Mouse (Mus musculus) kidney, embryonic 14.5 days (tissue): ENCODE measurements around the gene Gm10358. TPM values are rescaled to one million over a fixed set of nuclear protein-coding genes. Genes with fewer than 3 reads are reported as not detected.
"Not testable (repeated sequence)": the region's sequence is repeated elsewhere in the genome, so short reads cannot be mapped to it uniquely, and the experiment has no call there.

Source experiments
- ATAC-seq: fragments of 200-750 bp; cut with Nextera tagmentation; 2 replicates; pipeline ENCODE4 v1.8.0; 2017; ENCODE audit warnings: moderate number of reproducible peaks, mild to moderate bottlenecking, moderate TSS enrichment, moderate library complexity; ENCODE audit not compliant: low FRiP score, low TSS enrichment
- H3K27ac ChIP-seq: fragments of 300-500 bp; sonication (generic); 2 replicates; pipeline ENCODE4 v1.5.1; 2014; ENCODE audit warnings: low read depth, mild to moderate bottlenecking, low read length, moderate library complexity, mixed read lengths
- H3K27me3 ChIP-seq: fragments of 300-500 bp; sonication (generic); 2 replicates; pipeline ENCODE4 v1.6.1; 2014; ENCODE audit warnings: mild to moderate bottlenecking, low read length; ENCODE audit not compliant: control insufficient read depth, insufficient read depth
- H3K36me3 ChIP-seq: fragments of 300-500 bp; sonication (generic); 2 replicates; pipeline ENCODE4 v1.6.1; 2014; ENCODE audit warnings: low read length, mixed read lengths; ENCODE audit not compliant: control insufficient read depth, insufficient read depth
- H3K4me1 ChIP-seq: fragments of 300-500 bp; sonication (generic); 2 replicates; pipeline ENCODE4 v1.6.1; 2014; ENCODE audit warnings: low read length, mixed read lengths; ENCODE audit not compliant: control insufficient read depth, insufficient read depth
- H3K4me2 ChIP-seq: fragments of 300-500 bp; sonication (generic); replicated peaks from 2 replicates; pipeline ENCODE4 v1.6.1; 2014; ENCODE audit warnings: low read depth, mild to moderate bottlenecking, low read length
- H3K4me3 ChIP-seq: fragments of 300-500 bp; sonication (generic); 2 replicates; pipeline ENCODE4 v1.5.1; 2014; ENCODE audit warnings: mild to moderate bottlenecking, low read length
- H3K9ac ChIP-seq: fragments of 300-500 bp; sonication (generic); 2 replicates; pipeline ENCODE4 v1.6.1; 2014; ENCODE audit warnings: low read depth, mild to moderate bottlenecking, low read length, moderate library complexity
- H3K9me3 ChIP-seq: fragments of 300-500 bp; sonication (generic); 2 replicates; pipeline ENCODE4 v1.6.1; 2016; ENCODE audit warnings: low read length; ENCODE audit not compliant: control insufficient read depth
- WGBS: fragments of 180-500 bp; shearing (Covaris S2); extraction: QIAGEN DNeasy Blood & Tissue Kit; methylation state at CpG from one replicate; pipeline ENCODE4 v1.1.7; 2014; 5-methylcytosine and 5-hydroxymethylcytosine counted together
- polyA plus RNA-seq: library from polyadenylated mRNA; unstranded; fragments of >200 nt; fragmentation: Nextera tagmentation; extraction: Ambion mirVana; gene quantifications from 2 replicates; pipeline ENCODE4 v1.2.1, GENCODE M21; 2014

Gene Gm10358
- polyA plus RNA-seq: 0.29 TPM in 1 of 2 replicates, not detected in the other

DNA sequence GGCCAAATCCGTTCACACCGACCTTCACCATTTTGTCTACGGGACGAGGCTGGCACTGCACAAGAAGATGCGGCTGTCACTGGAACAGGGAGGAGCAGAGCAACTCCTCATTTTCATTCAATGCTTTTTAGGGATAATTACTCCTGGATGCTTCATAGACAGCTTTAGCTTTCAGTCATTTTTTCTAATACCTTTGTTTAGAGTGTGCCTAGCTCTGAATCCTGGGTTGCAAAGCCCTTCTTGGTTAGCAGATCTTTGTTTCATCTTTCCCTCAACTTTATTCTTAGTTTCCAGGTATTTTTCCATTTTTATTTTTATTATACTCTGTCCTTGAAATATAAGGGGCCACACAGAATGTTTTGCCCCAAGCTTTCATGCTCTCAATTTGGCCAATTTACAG, at the start of gene Gm10358:
TSS of gene Gm10358 (minus strand) at position 101 of the 400 bp plus-strand sequence.
- Histone ChIP-seq H3K4me2 (no peak within 1 kb of the TSS), H3K36me3 (no peaks in the 10 kb centered on the region), H3K9me3 (no peaks in the 10 kb centered on the region), H3K27ac (no peak within 1 kb of the TSS), H3K4me3 (no peak within 1 kb of the TSS), H3K4me1 (no peaks in the 10 kb centered on the region), H3K9ac (no peak within 1 kb of the TSS), H3K27me3 (no peaks in the 10 kb centered on the region)
- 95% methylated on average over 5 of the region's 5 CpGs for WGBS
- ATAC-seq: no peak

DNA sequence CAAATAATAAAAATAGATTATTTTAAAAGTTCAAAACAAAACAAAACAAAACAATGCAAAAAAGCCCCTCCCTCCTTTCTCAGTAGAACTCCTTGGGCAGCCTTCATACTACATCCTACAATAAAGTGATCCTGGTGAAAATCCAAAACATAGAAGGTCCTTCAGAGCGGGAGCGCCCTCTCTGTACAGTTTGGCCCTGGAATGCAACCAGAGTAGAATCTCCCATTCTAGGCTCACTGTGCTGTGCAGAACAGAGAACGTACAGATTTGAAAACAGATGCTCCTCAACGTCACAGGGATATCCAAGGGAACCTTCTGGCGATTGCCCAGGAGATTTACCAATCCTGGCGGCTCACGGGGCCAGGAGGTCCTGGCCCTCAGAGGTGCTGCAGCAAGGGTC, 42.0 kb upstream of the Gm10358 start, which contains the start of gene Iqcm:
TSS of gene Iqcm (plus strand) at position 301 of the 400 bp plus-strand sequence.
- no peak within 1 kb of the TSS for H3K4me2 ChIP-seq
- no peak within 1 kb of the TSS for H3K27ac ChIP-seq
- H3K4me1 ChIP-seq: no peaks in the 10 kb centered on the region
- no peak for ATAC-seq
- H3K9me3 ChIP-seq: no peaks in the 10 kb centered on the region
- no peak within 1 kb of the TSS for H3K4me3 ChIP-seq
- no peak within 1 kb of the TSS for H3K9ac ChIP-seq
- no peaks in the 10 kb centered on the region for H3K36me3 ChIP-seq
- 87% methylated on average over 7 of the region's 7 CpGs for WGBS
- H3K27me3 ChIP-seq: no peaks in the 10 kb centered on the region

DNA sequence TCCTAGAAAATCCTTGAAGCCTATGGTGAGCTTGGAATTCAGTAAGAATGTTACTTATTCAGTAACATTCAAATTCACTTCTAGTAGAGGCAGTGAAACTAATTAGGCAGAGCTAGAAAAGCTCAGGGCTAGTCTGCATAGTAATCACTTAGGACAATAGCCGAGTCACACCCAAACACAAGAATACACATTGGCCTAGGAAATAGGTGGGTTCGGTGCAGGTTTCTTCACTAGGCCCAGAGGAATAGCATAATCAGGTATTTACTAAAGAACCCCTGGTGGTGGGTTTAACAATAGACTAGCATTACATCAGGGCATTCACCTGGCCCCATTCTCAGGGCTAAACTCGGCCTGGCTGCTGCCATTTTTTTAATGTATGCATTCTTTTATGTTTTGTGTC, 9.3 kb upstream of the Gm10358 start:
- WGBS: 80% methylated on average over 3 of the region's 3 CpGs
- not testable (repeated sequence) for H3K36me3 ChIP-seq, ATAC-seq, H3K4me3 ChIP-seq, H3K4me1 ChIP-seq, H3K9me3 ChIP-seq, H3K9ac ChIP-seq, H3K27me3 ChIP-seq, H3K4me2 ChIP-seq, H3K27ac ChIP-seq

DNA sequence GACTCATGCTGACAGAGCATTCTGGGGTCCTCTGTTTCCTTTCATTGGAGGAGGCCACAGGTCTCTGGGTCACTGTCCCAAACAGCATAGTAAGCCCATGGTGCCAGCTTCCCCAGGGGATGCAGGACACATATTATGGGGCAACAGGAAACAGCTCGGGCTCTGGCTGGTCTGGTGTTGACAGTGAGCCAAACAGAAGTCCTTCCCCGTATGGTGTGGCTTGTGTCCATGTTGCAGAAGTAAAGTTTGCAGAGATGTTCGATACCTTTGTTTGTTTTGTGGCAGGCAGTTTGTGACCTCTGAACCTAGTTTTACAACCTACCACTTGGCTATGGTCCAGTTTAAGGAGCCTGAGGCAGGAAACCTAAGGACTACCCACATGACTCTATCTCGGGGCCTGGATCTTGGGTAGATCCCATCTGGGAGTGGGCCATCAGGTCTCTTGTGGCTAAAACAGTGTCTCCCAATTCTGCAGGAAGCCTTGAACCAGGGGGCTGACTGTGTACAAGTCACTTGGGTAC, 21.6 kb downstream of the Gm10358 start:
- ATAC-seq: no peak
- Histone ChIP-seq H3K4me1 (no peaks in the 10 kb centered on the region), H3K36me3 (no peaks in the 10 kb centered on the region), H3K9ac (no peak overlapping the region), H3K9me3 (peaks cover 4% of the 10 kb centered on the region; the same call in 1 of the 2 replicates), H3K27ac (no peak overlapping the region), H3K4me2 (no peak overlapping the region), H3K4me3 (no peak overlapping the region), H3K27me3 (no peaks in the 10 kb centered on the region)
- WGBS: 80% methylated on average over 4 of the region's 4 CpGs

DNA sequence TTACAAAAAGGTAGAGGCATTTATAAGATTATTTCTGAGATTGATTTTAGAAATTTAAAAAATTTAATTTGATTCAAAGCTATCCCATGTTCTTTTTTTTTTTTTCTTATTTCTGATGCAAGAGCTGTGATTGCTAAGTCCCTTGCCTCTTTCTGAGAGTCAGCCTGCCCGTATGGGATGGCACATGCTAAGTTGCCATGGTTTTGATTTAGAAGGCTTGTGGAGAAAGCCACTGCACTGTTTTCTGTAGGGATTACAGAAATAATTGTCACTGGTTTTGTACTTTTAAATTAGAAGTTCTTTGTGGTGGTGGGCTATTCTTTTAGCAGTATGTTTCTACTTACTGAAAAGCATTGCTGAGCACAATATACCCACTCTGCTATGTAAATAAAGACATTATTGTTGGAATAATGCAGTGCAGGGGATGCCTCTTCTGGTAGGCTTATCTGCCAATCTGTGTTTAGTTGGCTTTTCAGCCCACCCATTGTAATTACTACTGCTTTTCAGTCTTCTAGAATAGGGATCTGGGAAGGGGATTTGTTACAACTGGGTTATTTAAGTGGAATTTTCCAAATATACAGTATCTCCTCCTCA, 30.8 kb downstream of the Gm10358 start:
- H3K9me3 ChIP-seq: no peaks in the 10 kb centered on the region
- no peaks in the 10 kb centered on the region for H3K27me3 ChIP-seq
- no peaks in the 10 kb centered on the region for H3K36me3 ChIP-seq
- H3K27ac ChIP-seq: no peak overlapping the region
- H3K9ac ChIP-seq: no peak overlapping the region
- ATAC-seq: no peak
- WGBS: 88% methylated on average over 1 of the region's 1 CpGs
- H3K4me1 ChIP-seq: no peaks in the 10 kb centered on the region
- H3K4me3 ChIP-seq: no peak overlapping the region
- no peak overlapping the region for H3K4me2 ChIP-seq

DNA sequence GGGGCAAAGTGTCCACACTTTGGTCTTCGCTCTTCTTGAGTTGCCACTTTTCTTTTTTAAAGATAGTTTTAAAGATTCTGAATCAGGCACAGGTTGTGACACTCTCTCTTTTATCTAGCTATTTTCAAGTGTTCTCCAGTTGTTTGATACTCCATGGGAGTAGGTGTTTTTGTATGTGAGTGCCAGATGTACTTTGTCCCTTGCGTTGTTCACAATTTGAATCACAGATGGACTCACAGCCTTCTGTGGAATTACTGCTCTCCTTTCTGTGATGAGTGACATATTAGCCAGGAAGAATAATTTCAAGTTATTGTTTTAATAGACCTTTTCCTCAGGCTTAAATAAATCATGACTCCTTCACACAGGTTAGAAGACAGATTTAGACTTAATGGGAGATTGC, 34.4 kb downstream of the Gm10358 start:
- 87% methylated on average over 2 of the region's 2 CpGs for WGBS

More for the DNA sequence above, 34.4 kb downstream of the Gm10358 start:
- H3K4me3 ChIP-seq: no peak overlapping the region
- no peak overlapping the region for H3K9ac ChIP-seq
- H3K4me1 ChIP-seq: no peaks in the 10 kb centered on the region
- no peak overlapping the region for H3K27ac ChIP-seq
- no peak for ATAC-seq
- H3K4me2 ChIP-seq: no peak overlapping the region
- no peaks in the 10 kb centered on the region for H3K36me3 ChIP-seq
- no peaks in the 10 kb centered on the region for H3K27me3 ChIP-seq
- no peaks in the 10 kb centered on the region for H3K9me3 ChIP-seq

Other genes starting within 250 kb of the Gm10358 start
- 1.2 and 1.9 TPM in 2 replicates for gene Rasd2, start 192.6 kb downstream of the Gm10358 start, polyA plus RNA-seq
- 0.23 TPM in 1 of 2 replicates, not detected in the other for gene Iqcm, start 42.1 kb upstream of the Gm10358 start, polyA plus RNA-seq